Mouse (Mus musculus) left cerebral cortex, adult 2 months (tissue): ENCODE data around the gene Map3k9. TPM values are rescaled to one million over a fixed set of nuclear protein-coding genes. Genes with fewer than 3 reads are reported as not detected.

ENCODE experiments used
- DNase-seq, 2 experiments: peaks; one replicate each; pipeline ENCODE4 v3.0.0; 2021 to 2022; ENCODE audit warnings: low spot score in 2 of 2, mixed read lengths in 1 of 2; ENCODE audit errors: extremely low spot score in 1 of 2
- H3K27ac ChIP-seq: fragments of 200-600 bp; 2 replicates; pipeline ENCODE4 v1.8.1; 2022
- H3K4me3 ChIP-seq: fragments of 200-600 bp; 2 replicates; pipeline ENCODE4 v1.8.1; 2022
- CTCF ChIP-seq: fragments of 200-600 bp; IDR thresholded peaks from 2 replicates; pipeline ENCODE4 v1.8.1; 2022; ENCODE audit warnings: antibody characterized with exemption, mild to moderate bottlenecking, moderate library complexity
- intact Hi-C: fragments of 180-260 bp; cut with DNase I; formaldehyde crosslinking; loops from one replicate; pipeline ENCODE4 v1.15.1; 2025
- total RNA-seq, 2 experiments: library from RNA; stranded (reverse); gene quantifications; 2 replicates each; pipeline ENCODE4 v1.2.3; 2021

Map3k9 gene
- total RNA-seq, 2 experiments from 2014 or later, result 63.3 to 68.9 TPM

DNA sequence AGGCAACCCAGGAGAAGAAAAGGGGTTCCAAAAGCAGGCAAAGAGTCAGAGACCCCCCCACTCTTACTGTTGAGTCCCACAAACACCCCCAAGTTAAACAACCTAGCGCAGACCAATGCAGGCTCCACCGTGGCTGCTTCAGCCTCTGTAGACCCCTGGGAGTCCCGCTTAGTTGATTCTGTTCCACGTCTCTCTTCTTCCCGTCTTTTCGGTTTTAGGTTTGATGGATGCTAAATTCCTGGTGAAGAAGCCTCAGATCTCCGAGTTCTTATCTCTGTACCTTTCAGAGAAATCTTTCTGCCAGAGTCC, 26.5 kb upstream of the Map3k9 start:
- Histone ChIP-seq H3K27ac (no peak overlapping the region), H3K4me3 (peak overlapping the region; percentile 39)
- intact Hi-C loops, result no loop called here
- TF ChIP-seq CTCF, result no peak
- DNase-seq, result no peak

DNA sequence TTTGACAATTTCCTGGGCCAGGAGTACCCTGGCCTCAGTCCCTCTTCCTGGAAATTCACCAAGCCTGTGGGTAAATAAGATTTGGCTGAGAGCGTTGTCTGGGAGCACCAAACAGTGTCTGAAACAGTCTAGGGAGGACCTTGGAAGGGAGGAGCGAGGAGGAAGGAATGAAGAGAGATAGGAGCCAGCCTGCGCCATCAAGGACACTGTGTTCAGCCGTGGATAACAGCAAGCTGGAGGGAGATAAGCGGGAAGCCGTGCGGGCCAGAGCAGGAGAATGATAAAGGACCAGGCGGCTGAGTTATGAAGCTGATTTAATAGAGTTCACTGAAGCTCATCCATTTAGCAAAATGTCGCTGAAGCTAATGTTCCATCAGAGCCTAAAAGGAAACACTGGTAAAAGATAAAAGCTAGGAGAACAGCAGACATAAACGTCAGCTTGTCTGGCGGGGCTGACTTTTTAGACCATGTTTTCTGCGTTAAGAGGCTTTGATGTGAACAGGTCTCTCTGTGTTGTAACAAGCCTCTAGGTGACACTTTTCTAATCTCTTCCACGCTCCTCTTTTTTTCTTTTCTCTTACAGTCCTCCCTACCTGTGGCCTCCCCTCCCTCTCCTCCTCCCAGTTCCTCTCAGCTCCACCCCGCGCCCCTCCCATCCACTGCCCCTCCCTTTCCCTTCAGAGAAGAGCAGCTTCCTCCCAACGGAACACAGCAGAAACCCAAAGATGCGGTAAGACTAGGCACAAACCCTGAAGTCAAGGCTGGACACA, 26.0 kb upstream of the Map3k9 start:
- H3K4me3 ChIP-seq, result peak overlapping the region; percentile 39
- H3K27ac ChIP-seq, result no peak overlapping the region
- intact Hi-C loops, result no loop called here
- TF ChIP-seq CTCF, result no peak
- no peak for DNase-seq

DNA sequence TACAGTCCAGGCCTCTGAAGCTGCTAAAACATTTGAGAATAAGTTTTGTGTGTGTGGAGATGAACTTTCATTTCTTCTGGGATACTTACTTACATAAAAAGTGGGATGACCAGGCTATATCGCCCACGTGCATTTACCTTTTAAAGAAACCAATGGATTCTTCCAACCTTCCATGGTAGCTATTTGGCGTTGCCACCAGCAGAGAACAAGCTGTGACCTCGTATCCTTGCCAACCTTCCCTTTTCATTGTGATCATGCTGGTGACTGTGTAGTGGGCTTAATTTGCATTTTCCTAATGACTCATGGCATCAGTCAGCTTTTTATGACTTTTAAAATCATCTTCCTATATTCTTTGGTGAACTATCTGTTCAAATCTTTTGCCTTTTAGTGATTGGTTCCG, 25.1 kb upstream of the Map3k9 start:
- DNase-seq, result no peak
- no peak for TF ChIP-seq CTCF
- H3K4me3 ChIP-seq, result no peak overlapping the region
- H3K27ac ChIP-seq, result no peak overlapping the region
- intact Hi-C loops, result no loop called here

DNA sequence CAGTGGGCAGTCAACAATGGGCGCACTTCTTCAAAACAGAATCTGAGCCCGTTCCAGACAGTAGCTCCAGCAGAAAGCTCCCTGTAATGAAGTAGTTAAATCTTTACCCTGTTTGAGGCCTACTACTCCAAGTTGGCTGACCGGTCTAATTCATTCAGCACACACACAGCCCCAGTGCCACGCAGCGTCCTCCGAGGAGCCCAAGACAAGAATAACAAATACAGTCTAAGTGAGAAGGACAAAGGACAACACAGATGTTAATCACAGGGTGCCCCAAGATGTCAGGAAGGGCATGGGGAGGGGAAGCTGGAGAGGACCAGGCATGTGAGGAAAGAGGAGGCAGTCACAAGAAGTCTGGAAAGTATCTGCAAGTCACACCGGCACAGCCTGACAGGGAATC, 22.8 kb upstream of the Map3k9 start:
- no peak for DNase-seq
- H3K27ac ChIP-seq, result no peak overlapping the region
- no peak overlapping the region for H3K4me3 ChIP-seq
- no peak for TF ChIP-seq CTCF
- intact Hi-C loops, result no loop called here

DNA sequence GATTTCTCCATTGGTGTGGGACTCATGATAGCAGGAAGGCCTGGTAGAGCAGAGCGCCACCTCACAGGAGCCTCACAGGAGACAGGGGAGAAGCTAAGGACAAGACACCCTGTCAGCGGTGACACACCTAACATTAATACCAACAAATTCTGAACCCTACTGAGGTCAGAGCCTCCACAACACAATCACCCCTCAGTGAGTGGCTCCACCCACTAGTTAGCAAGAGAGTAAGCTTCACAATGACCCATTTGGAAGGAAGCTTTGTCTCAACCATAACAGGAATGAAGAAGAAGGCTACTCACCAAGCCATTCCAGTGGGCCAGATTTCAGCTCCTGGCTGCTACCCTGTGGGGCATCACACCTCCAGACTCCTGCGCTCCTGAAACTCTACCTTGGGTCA, 22.0 kb upstream of the Map3k9 start:
- Histone ChIP-seq H3K27ac (no peak overlapping the region), H3K4me3 (no peak overlapping the region)
- no peak for DNase-seq
- TF ChIP-seq CTCF, result no peak
- intact Hi-C loops, result no loop called here

DNA sequence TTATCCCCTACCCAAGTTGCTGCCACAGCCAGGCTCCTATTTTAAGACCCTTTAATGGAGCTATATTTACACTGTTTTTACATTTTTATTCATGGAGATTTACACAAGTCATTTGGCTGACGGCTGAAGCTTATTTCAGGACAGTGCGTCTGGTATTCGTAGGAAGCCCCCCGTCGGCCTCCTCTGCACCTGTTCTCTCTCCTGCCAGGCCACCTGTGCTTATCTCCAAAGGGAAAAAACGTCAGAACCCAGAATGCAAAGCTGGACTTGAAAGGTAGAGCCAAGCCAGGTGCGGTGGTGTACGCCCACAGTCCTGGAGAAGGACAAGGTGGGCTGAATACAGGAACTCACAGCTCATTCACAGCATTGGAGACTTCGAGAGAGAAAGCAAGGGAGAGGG, 20.2 kb upstream of the Map3k9 start:
- H3K27ac ChIP-seq, result no peak overlapping the region
- no peak for DNase-seq
- H3K4me3 ChIP-seq, result no peak overlapping the region
- TF ChIP-seq CTCF, result no peak
- intact Hi-C loops, result no loop called here

DNA sequence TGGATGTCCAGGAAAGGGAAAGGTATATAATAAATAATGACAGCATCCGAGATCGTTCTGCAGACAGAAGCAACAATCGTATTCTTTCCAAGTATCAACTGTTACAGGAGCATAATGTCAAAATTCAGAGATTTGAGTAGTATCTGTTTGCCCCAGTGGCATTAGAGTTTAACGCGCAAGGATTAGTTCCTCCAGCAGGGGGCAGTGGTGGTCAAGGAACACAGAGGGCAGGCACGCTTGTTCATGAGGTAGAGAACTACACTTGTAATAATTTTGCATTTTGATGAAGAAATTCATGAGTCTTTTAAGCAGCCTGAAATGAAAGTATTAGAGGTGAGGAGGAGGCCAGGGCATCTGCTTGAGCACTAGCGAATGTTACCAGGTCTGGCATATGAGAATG, 15.6 kb upstream of the Map3k9 start:
- intact Hi-C loops, result loop anchor here (1.0 to 5.0 kb wide), 4 partner anchors 63 to 676 kb away; no protein-coding TSS in a partner anchor
- Histone ChIP-seq H3K4me3 (no peak overlapping the region), H3K27ac (no peak overlapping the region)
- peak; percentile 88 for TF ChIP-seq CTCF
- peak; percentile 78 to 87 for DNase-seq

DNA sequence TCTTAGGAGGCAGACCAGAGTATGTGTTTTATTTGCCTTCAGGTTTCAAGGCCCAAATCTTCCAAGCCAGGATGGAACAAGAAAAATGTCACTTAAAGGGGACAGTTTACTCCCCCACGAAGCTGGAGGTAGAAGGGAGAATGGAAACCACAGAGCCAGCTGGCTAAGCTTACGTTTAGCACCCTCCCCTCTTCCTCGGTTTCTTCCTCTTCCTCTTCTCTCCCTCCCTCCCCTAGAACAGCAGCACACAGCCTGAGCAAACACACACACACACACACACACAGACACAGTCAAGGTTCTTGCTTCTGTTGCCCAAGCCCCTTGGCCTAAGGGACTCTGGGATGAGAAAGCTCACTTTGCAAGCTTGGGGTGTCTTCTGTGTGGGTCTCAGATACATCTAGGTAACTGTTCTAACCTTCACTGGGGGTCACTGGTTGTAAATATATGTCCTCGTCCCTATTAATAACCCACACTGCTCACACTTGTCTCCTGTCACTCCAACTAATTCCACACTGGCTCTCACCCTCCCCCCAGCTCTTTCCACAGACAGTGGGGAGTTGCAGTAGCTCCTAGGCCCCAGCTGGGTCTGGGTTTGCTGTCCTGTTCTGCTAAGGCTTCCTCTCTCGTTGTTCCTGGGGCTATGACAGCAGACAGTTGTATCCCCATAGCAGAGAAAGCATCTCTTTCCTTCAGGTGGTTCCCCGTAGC, 11.7 kb upstream of the Map3k9 start:
- no peak for TF ChIP-seq CTCF
- Histone ChIP-seq H3K4me3 (no peak overlapping the region), H3K27ac (no peak overlapping the region)
- intact Hi-C loops, result no loop called here
- no peak for DNase-seq

DNA sequence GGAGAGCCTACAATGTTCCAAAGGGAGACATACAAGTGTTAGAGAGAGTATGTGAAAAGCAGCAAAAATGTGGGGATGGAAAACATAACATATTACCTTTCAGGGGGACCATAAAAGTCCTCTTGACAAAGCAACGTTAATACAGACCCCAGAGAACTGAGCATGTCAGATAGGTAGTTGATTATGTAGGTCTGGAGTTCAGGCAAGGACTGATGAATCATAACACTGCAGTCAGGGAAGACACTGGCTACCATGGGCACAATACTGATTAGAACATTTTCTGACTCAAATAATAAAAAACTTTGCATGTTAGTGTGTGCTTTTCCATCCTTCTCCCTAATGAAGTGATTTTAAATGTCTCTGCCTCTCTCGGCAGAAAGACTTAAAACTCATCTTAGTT, 8.5 kb upstream of the Map3k9 start:
- no peak overlapping the region for H3K27ac ChIP-seq
- DNase-seq, result no peak
- TF ChIP-seq CTCF, result no peak
- no peak overlapping the region for H3K4me3 ChIP-seq
- intact Hi-C loops, result loop anchor here (2.0 to 5.0 kb wide), 2 partner anchors 171 to 807 kb away; no protein-coding TSS in a partner anchor

DNA sequence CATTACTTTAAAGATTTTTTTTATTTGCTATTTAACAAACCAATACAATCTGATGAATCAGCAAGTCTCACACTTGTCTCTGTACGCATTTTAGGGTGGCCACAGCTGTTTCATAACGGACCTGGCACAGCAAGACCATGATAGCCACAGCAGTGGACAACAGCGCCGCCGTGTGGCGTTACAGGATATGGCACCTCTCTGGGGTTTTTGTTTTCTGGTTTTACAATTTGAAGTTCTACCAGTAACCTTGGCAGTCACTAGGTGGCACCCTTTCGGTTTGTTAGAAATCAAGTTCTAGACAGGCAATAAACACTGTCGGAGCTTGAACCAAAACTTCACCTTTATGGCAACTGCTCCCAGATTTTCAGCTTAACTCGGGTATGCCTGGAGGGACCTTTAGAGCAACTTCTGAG, 7.7 kb upstream of the Map3k9 start:
- intact Hi-C loops, result loop anchor here (1.0 to 5.0 kb wide), 3 partner anchors 53 to 806 kb away; no protein-coding TSS in a partner anchor
- peak; percentile 100 for TF ChIP-seq CTCF
- Histone ChIP-seq H3K27ac (no peak overlapping the region), H3K4me3 (no peak overlapping the region)
- peak; percentile 86 to 93 for DNase-seq

DNA sequence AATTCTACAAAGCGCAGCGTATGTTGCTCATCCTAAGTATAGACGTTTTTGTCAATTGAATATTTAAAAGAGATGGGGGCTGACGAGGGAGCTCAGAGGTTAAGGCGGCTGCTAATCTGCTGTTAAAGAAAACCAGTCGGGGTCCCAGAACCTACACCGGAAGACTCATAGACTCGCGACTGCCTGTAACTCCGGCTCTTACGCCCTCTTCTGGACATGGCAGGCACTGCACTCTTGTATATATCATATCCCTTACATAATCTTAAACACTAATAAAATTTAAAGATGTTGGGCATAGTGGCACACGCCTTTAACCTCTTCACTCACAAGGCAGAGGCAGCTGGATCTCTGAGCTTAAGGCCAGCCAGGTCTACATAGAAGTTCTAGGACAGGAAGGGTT, 6.3 kb upstream of the Map3k9 start:
- TF ChIP-seq CTCF, result peak; percentile 26
- intact Hi-C loops, result loop anchor here (5.0 kb wide), 1 partner anchor 805 kb away; no protein-coding TSS in a partner anchor
- DNase-seq, result no peak

DNA sequence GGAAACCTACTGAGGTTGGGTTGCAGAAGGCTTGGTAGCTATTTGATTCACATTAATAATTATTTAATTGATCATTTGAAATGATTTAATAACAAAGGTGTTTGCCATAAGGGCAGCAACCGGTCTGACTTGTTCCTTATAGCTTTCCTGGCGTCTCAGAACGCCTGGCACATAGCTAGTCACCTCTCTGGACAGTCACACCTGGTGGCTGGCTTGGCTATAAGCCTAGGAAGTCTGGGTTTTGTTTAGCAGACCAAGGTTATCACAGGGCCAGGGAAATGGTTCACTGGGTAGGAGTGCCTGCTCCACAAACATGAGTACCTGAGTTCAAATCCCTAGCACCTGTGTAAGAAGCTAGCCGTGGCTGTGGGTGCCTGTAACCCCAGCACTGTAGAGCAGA, 2.3 kb upstream of the Map3k9 start:
- Histone ChIP-seq H3K27ac (no peak overlapping the region), H3K4me3 (no peak overlapping the region)
- intact Hi-C loops, result no loop called here
- no peak for DNase-seq
- TF ChIP-seq CTCF, result no peak

More for the DNA sequence above, 6.3 kb upstream of the Map3k9 start:
- no peak overlapping the region for H3K27ac ChIP-seq
- no peak overlapping the region for H3K4me3 ChIP-seq
